Mouse (Mus musculus): Measurements from ENCODE around the gene Tob2.

GRCm38 (mm10) chr15:81813986-81814705, 44.5 kb downstream of the Tob2 start:
- TF ChIP-seq CTCF (IDR thresholded peaks at IDR 0.05; ENCODE audit: insufficient read depth, low read length), result no peak
- no peak for TF ChIP-seq POLR2A (IDR thresholded peaks at IDR 0.05; ENCODE audit: borderline replicate concordance, extremely low read depth, low read depth, low read length)
